In genomic region chr16:90385326-90385687, GRCm38 (mm10) we compare ENCODE assay signal across 8 mouse cellular contexts. TPM values are rescaled to one million over a fixed set of nuclear protein-coding genes. Genes with fewer than 3 reads are reported as not detected.
DNase-seq lines count a peak whose midpoint lies in the region; ATAC-seq and TF ChIP-seq lines count a peak whose summit lies in the region.

No protein-coding gene starts in this region.

- peak overlapping the region; percentile 85; the same call in 1 of the 2 replicates for H3K27ac ChIP-seq in liver, embryonic 11.5 days (ENCODE audit: low read depth, low read length)
- H3K27ac ChIP-seq in stomach, postnatal 0 days (replicated peaks) = peak overlapping the region; percentile 83

- peak overlapping the region; percentile 68 for H3K4me2 ChIP-seq in liver, embryonic 11.5 days
- peak overlapping the region; percentile 95 for H3K4me2 ChIP-seq in stomach, postnatal 0 days (replicated peaks; ENCODE audit: low read depth)

- no peaks in the 10 kb centered on the region for H3K9me3 ChIP-seq in liver, embryonic 11.5 days (ENCODE audit: control insufficient read depth, low read length)
- H3K9me3 ChIP-seq in stomach, postnatal 0 days (ENCODE audit: control insufficient read depth, low read length) = no peaks in the 10 kb centered on the region

- H3K4me3 ChIP-seq in liver, embryonic 11.5 days (ENCODE audit: low read depth, low read length) = peak overlapping the region; percentile 68
- H3K4me3 ChIP-seq in stomach, postnatal 0 days (ENCODE audit: low read depth, low read length) = peak overlapping the region; percentile 77

- no peaks in the 10 kb centered on the region for H3K36me3 ChIP-seq in liver, embryonic 11.5 days (ENCODE audit: control insufficient read depth, insufficient read depth, low read length)
- H3K36me3 ChIP-seq in stomach, postnatal 0 days (ENCODE audit: control insufficient read depth, insufficient read depth, low read length) = no peaks in the 10 kb centered on the region

- peaks cover 62% of the 10 kb centered on the region for H3K27me3 ChIP-seq in liver, embryonic 11.5 days (replicated peaks; ENCODE audit: control insufficient read depth, insufficient read depth, low read length)
- no peaks in the 10 kb centered on the region; the same call in 1 of the 2 replicates for H3K27me3 ChIP-seq in stomach, postnatal 0 days (ENCODE audit: control insufficient read depth, insufficient read depth, low read length)

- peaks cover 11% of the 10 kb centered on the region for H3K4me1 ChIP-seq in liver, embryonic 11.5 days (replicated peaks; ENCODE audit: control insufficient read depth, insufficient read depth, low read length)
- 0 out of 2 replicates have a peak, but pooled peaks cover 3% of the 10 kb centered on the region for H3K4me1 ChIP-seq in stomach, postnatal 0 days (replicated peaks; ENCODE audit: control insufficient read depth, insufficient read depth)

- TF ChIP-seq CTCF in stomach, postnatal 0 days (IDR thresholded peaks at IDR 0.05; ENCODE audit: low read depth) = no peak

- WGBS in liver, embryonic 11.5 days = 2% methylated on average over 16 of the region's 16 CpGs
- WGBS in stomach, postnatal 0 days = 2% methylated on average over 16 of the region's 16 CpGs

- peak overlapping the region; percentile 67 for H3K9ac ChIP-seq in liver, embryonic 11.5 days (ENCODE audit: low read depth, low read length)
- H3K9ac ChIP-seq in stomach, postnatal 0 days (ENCODE audit: low read length) = peak overlapping the region; percentile 79

- DNase-seq in embryo, embryonic 11 days = peak; percentile 71
- no peak for DNase-seq in embryo, embryonic 9.5 days (ENCODE audit: extremely low spot score)
- peak; percentile 18 for DNase-seq in right cerebral cortex, postnatal 14 days
- DNase-seq in right cerebral cortex, postnatal 4 days = no peak
- no peak for DNase-seq in liver, embryonic 11.5 days (ENCODE audit: low spot score)
- DNase-seq in stomach, postnatal 0 days (ENCODE audit: low spot score) = no peak
- DNase-seq in gastrocnemius, adult 18-20 months (ENCODE audit: low spot score) = no peak

- ATAC-seq in liver, embryonic 11.5 days (replicated peaks; ENCODE audit: low FRiP score) = 0 out of 2 replicates have a peak, but pooled peaks have one; percentile 6
- ATAC-seq in stomach, postnatal 0 days (ENCODE audit: low FRiP score, low TSS enrichment) = 0 out of 2 replicates have a peak, but pooled peaks have one; percentile 2
- ATAC-seq in monocyte, adult 5-6 weeks (replicated peaks; ENCODE audit: insufficient number of reproducible peaks, low FRiP score, low TSS enrichment, poor library complexity, severe bottlenecking) = no peak

- TF ChIP-seq EP300 in stomach, postnatal 0 days (optimal IDR thresholded peaks at IDR 0.05) = no peak

RNA-seq across cellular contexts. Expression of gene Hunk, which starts 0.5 kb away (rescaled TPM):
- polyA plus RNA-seq in liver, embryonic 11.5 days (2014; fragmentation: Nextera tagmentation; extraction: Ambion mirVana) = 5.0 and 5.6 TPM in 2 replicates
- polyA plus RNA-seq in stomach, postnatal 0 days (2015; fragmentation: Nextera tagmentation; extraction: Ambion mirVana) = 1.8 and 1.9 TPM in 2 replicates
- total RNA-seq in monocyte, adult 5-6 weeks (2017) = not detected in 3 replicates
- total RNA-seq in gastrocnemius, adult 18-20 months (2021) = under 1 TPM; 0.17 to 0.32 TPM

Comparison
In these comparisons a context has a peak if more than half of its experiments do, and no peak if none do; other contexts are left out.
1. DNase-seq: peak in embryo, embryonic 11 days (single experiment) and right cerebral cortex, postnatal 14 days (single experiment); none in embryo, embryonic 9.5 days (single experiment), right cerebral cortex, postnatal 4 days (single experiment), liver, embryonic 11.5 days (single experiment), stomach, postnatal 0 days (single experiment) and gastrocnemius, adult 18-20 months (single experiment).